Mouse (Mus musculus): ENCODE results near the gene Tesc. TPM values are rescaled to one million over a fixed set of nuclear protein-coding genes. Genes with fewer than 3 reads are reported as not detected.

The Tesc gene
- polyA plus RNA-seq, 1 experiment from 2014 or later = 2.0 TPM

- no peak overlapping the region for H3K4me2 ChIP-seq (replicated peaks)
- WGBS = 74% methylated on average over 12 of the region's 12 CpGs
- no peaks in the 10 kb centered on the region for H3K9me3 ChIP-seq
- H3K9ac ChIP-seq = 0 out of 2 replicates have a peak overlapping the region, but pooled peaks have one; percentile 25
- H3K4me1 ChIP-seq = peaks cover 64% of the 10 kb centered on the region
- H3K27me3 ChIP-seq = no peaks in the 10 kb centered on the region
- H3K4me3 ChIP-seq = no peak overlapping the region
- peak overlapping the region; percentile 58 for H3K27ac ChIP-seq
- H3K36me3 ChIP-seq = peaks cover 20% of the 10 kb centered on the region
- no peak for ATAC-seq (ENCODE audit: low FRiP score, low read depth)
These were observed 55.6 kb downstream of the Tesc start for GRCm38 (mm10) chr5:118083060-118083638.

GRCm38 (mm10) chr5:118084171-118084727 lies 56.7 kb downstream of the Tesc start:
- H3K9me3 ChIP-seq = no peaks in the 10 kb centered on the region
- H3K9ac ChIP-seq = peak overlapping the region; percentile 45; the same call in 1 of the 2 replicates
- H3K4me2 ChIP-seq (replicated peaks) = no peak overlapping the region
- H3K36me3 ChIP-seq = peaks cover 20% of the 10 kb centered on the region
- WGBS = 77% methylated on average over 10 of the region's 10 CpGs
- H3K4me1 ChIP-seq = peaks cover 67% of the 10 kb centered on the region
- ATAC-seq (ENCODE audit: low FRiP score, low read depth) = no peak
- H3K4me3 ChIP-seq = no peak overlapping the region
- no peaks in the 10 kb centered on the region for H3K27me3 ChIP-seq
- 0 out of 2 replicates have a peak overlapping the region, but pooled peaks have one; percentile 39 for H3K27ac ChIP-seq

- Histone ChIP-seq H3K4me3 (no peak overlapping the region), H3K27ac (no peak overlapping the region), H3K9ac (no peak overlapping the region), H3K4me2 (replicated peaks) (no peak overlapping the region), H3K36me3 (peaks cover 18% of the 10 kb centered on the region), H3K9me3 (no peaks in the 10 kb centered on the region), H3K27me3 (no peaks in the 10 kb centered on the region), H3K4me1 (peaks cover 70% of the 10 kb centered on the region)
- WGBS = 66% methylated on average over 7 of the region's 7 CpGs
- ATAC-seq (ENCODE audit: low FRiP score, low read depth) = no peak
These were observed 57.8 kb downstream of the Tesc start for GRCm38 (mm10) chr5:118085313-118085712.

GRCm38 (mm10) chr5:118086956-118087355 lies 59.4 kb downstream of the Tesc start:
- 0 out of 2 replicates have a peak overlapping the region, but pooled peaks have one; percentile 22 for H3K27ac ChIP-seq
- H3K27me3 ChIP-seq = no peaks in the 10 kb centered on the region
- H3K36me3 ChIP-seq = peaks cover 34% of the 10 kb centered on the region
- H3K4me3 ChIP-seq = no peak overlapping the region
- H3K4me2 ChIP-seq (replicated peaks) = no peak overlapping the region
- H3K9ac ChIP-seq = no peak overlapping the region; the same call in 1 of the 2 replicates
- no peak for ATAC-seq (ENCODE audit: low FRiP score, low read depth)
- peaks cover 55% of the 10 kb centered on the region for H3K4me1 ChIP-seq
- 22% methylated on average over 7 of the region's 7 CpGs for WGBS
- H3K9me3 ChIP-seq = no peaks in the 10 kb centered on the region

GRCm38 (mm10) chr5:118089102-118089501 lies 61.6 kb downstream of the Tesc start:
- WGBS = 50% methylated on average over 7 of the region's 7 CpGs

GRCm38 (mm10) chr5:118090101-118090500 lies 62.6 kb downstream of the Tesc start:
- 98% methylated on average over 6 of the region's 6 CpGs for WGBS
- peaks cover 27% of the 10 kb centered on the region for H3K4me1 ChIP-seq
- H3K27ac ChIP-seq = no peak overlapping the region
- no peak overlapping the region for H3K9ac ChIP-seq
- H3K4me3 ChIP-seq = no peak overlapping the region
- no peaks in the 10 kb centered on the region for H3K9me3 ChIP-seq
- ATAC-seq (ENCODE audit: low FRiP score, low read depth) = no peak
- no peak overlapping the region for H3K4me2 ChIP-seq (replicated peaks)
- H3K27me3 ChIP-seq = no peaks in the 10 kb centered on the region
- peaks cover 65% of the 10 kb centered on the region for H3K36me3 ChIP-seq

More at GRCm38 (mm10) chr5:118089102-118089501, 61.6 kb downstream of the Tesc start:
- no peak overlapping the region; the same call in 1 of the 2 replicates for H3K9ac ChIP-seq
- H3K27me3 ChIP-seq = no peaks in the 10 kb centered on the region
- no peak overlapping the region for H3K27ac ChIP-seq
- H3K4me2 ChIP-seq (replicated peaks) = no peak overlapping the region
- no peaks in the 10 kb centered on the region for H3K9me3 ChIP-seq
- peaks cover 36% of the 10 kb centered on the region for H3K4me1 ChIP-seq
- peak; percentile 65; the same call in 1 of the 2 replicates for ATAC-seq (ENCODE audit: low FRiP score, low read depth)
- H3K4me3 ChIP-seq = no peak overlapping the region
- H3K36me3 ChIP-seq = peaks cover 56% of the 10 kb centered on the region

- no peak for ATAC-seq (ENCODE audit: low FRiP score, low read depth)
- peaks cover 27% of the 10 kb centered on the region for H3K4me1 ChIP-seq
- H3K4me2 ChIP-seq (replicated peaks) = no peak overlapping the region
- H3K9me3 ChIP-seq = no peaks in the 10 kb centered on the region
- 82% methylated on average over 2 of the region's 2 CpGs for WGBS
- H3K4me3 ChIP-seq = no peak overlapping the region
- no peak overlapping the region for H3K9ac ChIP-seq
- no peak overlapping the region for H3K27ac ChIP-seq
- peaks cover 72% of the 10 kb centered on the region for H3K36me3 ChIP-seq
- no peaks in the 10 kb centered on the region for H3K27me3 ChIP-seq
These were observed 63.3 kb downstream of the Tesc start for GRCm38 (mm10) chr5:118090837-118091236.

GRCm38 (mm10) chr5:118093321-118094035 lies 65.9 kb downstream of the Tesc start:
- WGBS = 77% methylated on average over 11 of the region's 11 CpGs
- H3K9ac ChIP-seq = no peak overlapping the region
- peaks cover 86% of the 10 kb centered on the region for H3K36me3 ChIP-seq
- no peak overlapping the region for H3K4me2 ChIP-seq (replicated peaks)
- H3K4me1 ChIP-seq = peaks cover 7% of the 10 kb centered on the region; the same call in 1 of the 2 replicates
- no peaks in the 10 kb centered on the region for H3K27me3 ChIP-seq
- H3K9me3 ChIP-seq = no peaks in the 10 kb centered on the region
- H3K4me3 ChIP-seq = no peak overlapping the region
- no peak overlapping the region for H3K27ac ChIP-seq
- ATAC-seq (ENCODE audit: low FRiP score, low read depth) = no peak

- peaks cover 15% of the 10 kb centered on the region for H3K4me1 ChIP-seq
- no peak overlapping the region for H3K9ac ChIP-seq
- H3K36me3 ChIP-seq = peaks cover 83% of the 10 kb centered on the region
- H3K27me3 ChIP-seq = no peaks in the 10 kb centered on the region
- H3K27ac ChIP-seq = no peak overlapping the region
- H3K9me3 ChIP-seq = no peaks in the 10 kb centered on the region
- H3K4me3 ChIP-seq = no peak overlapping the region
- H3K4me2 ChIP-seq (replicated peaks) = no peak overlapping the region
- ATAC-seq (ENCODE audit: low FRiP score, low read depth) = no peak
- WGBS = 91% methylated on average over 11 of the region's 11 CpGs
These were observed 67.9 kb downstream of the Tesc start for GRCm38 (mm10) chr5:118095433-118095832.

GRCm38 (mm10) chr5:118095849-118096248 lies 68.3 kb downstream of the Tesc start:
- Histone ChIP-seq H3K27ac (no peak overlapping the region), H3K4me2 (replicated peaks) (no peak overlapping the region), H3K4me3 (no peak overlapping the region), H3K9me3 (no peaks in the 10 kb centered on the region), H3K27me3 (no peaks in the 10 kb centered on the region), H3K36me3 (peaks cover 81% of the 10 kb centered on the region), H3K4me1 (peaks cover 19% of the 10 kb centered on the region), H3K9ac (no peak overlapping the region)
- ATAC-seq (ENCODE audit: low FRiP score, low read depth) = no peak
- 86% methylated on average over 4 of the region's 4 CpGs for WGBS

- 87% methylated on average over 3 of the region's 3 CpGs for WGBS
- no peak for ATAC-seq (ENCODE audit: low FRiP score, low read depth)
- no peak overlapping the region for H3K4me3 ChIP-seq
- no peaks in the 10 kb centered on the region for H3K9me3 ChIP-seq
- no peak overlapping the region for H3K9ac ChIP-seq
- no peaks in the 10 kb centered on the region for H3K27me3 ChIP-seq
- H3K4me1 ChIP-seq = peaks cover 20% of the 10 kb centered on the region
- H3K36me3 ChIP-seq = peaks cover 78% of the 10 kb centered on the region
- H3K27ac ChIP-seq = no peak overlapping the region
- no peak overlapping the region for H3K4me2 ChIP-seq (replicated peaks)
These were observed 68.8 kb downstream of the Tesc start for GRCm38 (mm10) chr5:118096317-118096716.
